Mouse (Mus musculus) urinary bladder, postnatal 36 days (tissue): Measurements from ENCODE around the gene Hlcs.
A peak's percentile ranks its signal among the peaks of the same experiment; 100 is the strongest.

ENCODE experiments used
- DNase-seq, 2 experiments: peaks; one replicate each; pipeline ENCODE4 v3.0.0; 2022; ENCODE audit warnings: low spot score in 2 of 2, mixed read lengths in 1 of 2

Gene Hlcs

GRCm38 (mm10) chr16:94246058-94246784 is 67.2 kb downstream of the Hlcs start:
- DNase-seq, result no peak

- no peak for DNase-seq
Observed at GRCm38 (mm10) chr16:94241126-94241525, 72.2 kb downstream of the Hlcs start.

DNA sequence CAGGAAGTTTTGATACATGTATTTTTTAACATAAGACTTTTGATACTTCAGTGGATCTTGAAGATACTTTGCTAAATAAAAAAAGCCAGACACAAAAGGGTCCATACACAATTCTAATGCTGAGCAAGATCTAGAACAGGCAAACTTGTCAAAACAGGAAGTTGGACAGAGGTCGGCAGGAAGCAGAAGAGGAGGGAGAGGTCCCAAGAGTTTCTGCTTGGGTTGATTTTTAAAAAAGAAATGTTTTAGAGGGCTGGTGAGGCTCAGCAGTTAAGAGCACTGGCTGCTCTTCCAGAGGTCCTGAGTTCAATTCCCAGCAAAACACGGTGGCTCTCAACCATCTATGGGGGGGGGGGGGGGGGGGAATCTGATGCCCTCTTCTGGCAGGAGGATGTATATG is 73.2 kb downstream of the Hlcs start:
- no peak for DNase-seq

DNA sequence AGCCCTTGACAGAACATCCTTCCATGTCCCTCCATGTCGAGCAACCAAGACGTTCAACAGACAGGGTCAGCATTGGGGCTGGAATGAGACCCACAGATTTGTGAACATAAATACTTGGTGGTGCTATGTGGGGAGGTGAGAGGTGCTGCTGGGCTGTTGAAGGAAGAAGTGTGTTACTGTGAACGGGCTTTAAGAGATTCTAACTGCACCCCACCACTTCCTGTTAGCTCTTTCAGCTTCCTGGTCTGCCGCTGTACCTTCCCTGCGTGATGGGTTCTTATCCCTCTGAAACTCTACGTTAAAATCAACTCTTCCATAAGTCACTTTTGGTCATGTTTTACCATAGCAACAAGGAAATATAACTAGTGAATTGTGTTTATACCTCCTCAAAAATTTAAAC is 73.8 kb downstream of the Hlcs start:
- no peak for DNase-seq

- DNase-seq, result no peak
Observed at GRCm38 (mm10) chr16:94239146-94239545, 74.2 kb downstream of the Hlcs start.

DNA sequence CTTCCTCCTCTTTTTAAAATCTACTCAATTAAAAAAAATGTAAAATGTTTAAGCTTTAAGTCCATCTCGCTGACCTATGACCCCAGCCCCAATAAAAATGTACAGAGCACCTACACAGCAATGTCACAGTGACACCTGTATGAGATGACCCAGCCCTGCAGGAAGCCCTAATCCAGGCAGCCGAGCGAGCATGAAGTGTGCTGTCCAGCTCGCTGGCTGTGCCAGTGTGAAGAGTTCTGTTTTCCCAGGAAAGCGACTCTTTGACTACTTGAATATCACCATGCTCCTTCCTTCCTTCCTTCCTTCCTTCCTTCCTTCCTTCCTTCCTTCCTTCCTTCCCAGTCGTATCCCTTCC is 76.3 kb downstream of the Hlcs start:
- DNase-seq, result no peak

DNA sequence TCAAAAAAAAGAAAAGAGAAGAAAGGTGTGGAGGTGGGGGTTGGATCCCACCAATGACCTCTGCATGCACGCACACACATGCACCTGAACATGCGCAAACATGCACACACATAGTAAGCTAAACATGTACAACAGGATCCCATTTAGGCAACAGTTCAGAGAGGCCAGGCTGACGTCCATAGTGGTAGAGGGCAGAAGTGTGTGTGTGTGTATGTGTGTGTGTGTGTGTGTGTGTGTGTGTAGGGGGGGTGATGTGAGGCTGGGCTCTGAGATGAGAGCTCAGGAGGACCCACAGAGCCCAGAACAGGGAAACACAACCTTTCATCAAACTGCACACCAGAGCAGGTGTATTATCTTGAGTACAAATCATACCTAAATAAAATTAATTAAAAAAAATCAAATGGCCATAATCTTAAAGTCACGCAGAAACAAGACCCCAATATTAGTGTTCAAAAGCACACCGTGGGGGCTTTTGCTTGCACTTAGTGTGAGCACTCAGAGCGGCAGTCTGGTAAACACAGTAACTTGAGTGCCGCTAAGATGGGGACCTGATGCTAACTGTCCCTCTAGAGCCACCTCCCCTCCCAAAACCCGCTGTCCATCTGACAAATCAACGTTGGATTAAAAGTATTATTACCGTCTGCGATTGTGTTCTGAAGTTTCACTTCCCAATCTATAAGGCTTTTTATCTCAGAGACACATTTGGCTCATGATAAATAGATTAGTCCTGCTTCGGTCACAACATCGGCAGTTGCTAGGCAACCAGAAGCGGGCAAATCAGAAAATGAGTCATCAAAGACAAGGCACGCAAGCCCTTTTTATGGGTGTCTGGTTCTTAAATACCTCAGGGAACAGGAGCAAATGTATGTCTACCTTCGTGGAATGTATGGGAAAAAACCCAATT is 76.9 kb downstream of the Hlcs start:
- peak in 1 of 2 experiments; percentile 30 for DNase-seq

GRCm38 (mm10) chr16:94235718-94236117 is 77.7 kb downstream of the Hlcs start:
- no peak for DNase-seq

GRCm38 (mm10) chr16:94234202-94234601 is 79.2 kb downstream of the Hlcs start:
- DNase-seq, result no peak

DNA sequence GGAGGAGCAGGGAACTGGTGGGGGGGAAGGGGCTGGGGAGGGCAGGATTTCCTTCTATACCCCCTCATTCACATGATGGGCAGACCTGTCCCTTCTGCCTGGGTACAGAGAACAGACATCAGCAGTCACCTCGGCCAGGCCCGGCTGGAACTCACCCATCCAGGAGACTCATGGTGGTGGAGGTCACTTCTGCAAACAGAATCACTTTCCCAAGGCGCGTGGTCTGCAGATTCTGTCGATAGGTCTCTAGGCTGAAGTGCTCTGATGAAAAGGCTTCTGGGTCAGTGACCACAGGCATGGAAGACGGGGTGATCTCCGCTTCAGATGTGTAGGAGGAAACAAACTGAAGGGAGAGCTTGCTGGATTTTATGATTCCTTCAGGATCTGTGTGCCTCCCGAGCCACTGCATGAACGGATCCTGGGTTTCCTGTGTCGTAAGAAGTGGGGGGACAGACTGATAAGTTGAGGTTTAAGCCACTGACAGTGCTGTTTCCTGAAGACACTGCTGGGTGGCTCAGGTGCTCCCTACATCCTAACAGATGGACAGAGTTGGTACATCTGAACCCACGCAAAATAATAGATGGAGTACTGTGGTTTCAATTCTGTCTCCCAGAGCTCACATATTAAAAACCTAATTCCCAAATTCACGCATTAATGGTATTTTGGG is 82.3 kb downstream of the Hlcs start:
- DNase-seq, result no peak

DNA sequence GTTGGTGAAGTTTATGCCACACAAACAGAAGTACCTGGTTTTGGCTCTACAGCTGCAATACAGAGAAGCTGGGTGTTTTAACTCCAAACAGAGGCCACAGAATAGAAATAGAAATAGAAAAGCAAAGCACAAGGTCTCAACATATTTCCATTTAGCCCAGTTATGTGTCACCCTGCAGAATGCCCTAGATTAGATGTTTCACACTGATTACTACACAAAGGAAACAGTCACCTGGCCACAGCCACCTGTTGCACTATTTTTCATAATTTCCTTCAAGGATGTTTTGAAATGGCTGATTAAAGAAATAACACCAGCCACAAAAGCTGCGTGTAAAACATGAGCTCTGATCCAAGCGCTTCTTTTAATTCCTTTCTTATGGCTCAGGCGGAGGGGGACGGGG is 82.9 kb downstream of the Hlcs start:
- DNase-seq, result no peak

GRCm38 (mm10) chr16:94229890-94230289 is 83.5 kb downstream of the Hlcs start:
- no peak for DNase-seq

DNA sequence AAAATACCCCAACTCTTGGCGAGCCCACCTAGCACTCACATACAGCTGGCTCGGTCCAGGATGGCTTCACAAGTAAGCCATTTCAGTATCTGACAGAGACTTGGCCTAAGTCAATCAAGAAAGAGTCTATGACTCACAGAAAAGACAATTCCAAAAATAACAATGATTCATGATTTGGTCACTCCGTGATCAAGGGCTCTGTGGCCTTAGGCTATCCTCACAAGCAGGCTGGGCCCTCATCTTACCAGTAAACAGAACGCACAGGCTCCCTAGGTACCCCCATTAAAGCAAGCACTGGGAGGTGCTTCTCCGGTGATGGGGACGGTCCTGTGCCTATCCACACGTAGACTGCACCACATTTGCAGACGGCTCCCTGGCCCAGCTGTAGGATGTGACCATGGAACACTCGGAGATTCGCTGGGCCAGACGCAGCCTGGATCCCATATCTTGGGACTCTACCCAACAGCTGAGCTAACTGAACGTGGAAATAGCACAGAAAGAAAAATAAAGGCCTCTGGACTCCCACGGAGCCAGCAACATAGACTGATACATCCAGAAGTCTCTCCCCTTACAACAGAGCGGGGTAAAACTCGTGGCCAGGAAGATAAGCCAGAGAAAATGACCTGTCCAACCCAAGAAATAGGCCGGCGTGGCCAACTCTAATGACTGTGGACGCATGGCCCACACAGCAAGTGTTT is 84.4 kb downstream of the Hlcs start:
- DNase-seq, result no peak

GRCm38 (mm10) chr16:94227328-94228018 is 85.9 kb downstream of the Hlcs start:
- peak; percentile 27 to 38 for DNase-seq

GRCm38 (mm10) chr16:94223363-94223720 is 90.0 kb downstream of the Hlcs start:
- no peak for DNase-seq

- DNase-seq, result no peak
Observed at GRCm38 (mm10) chr16:94222646-94223362, 90.6 kb downstream of the Hlcs start.

- DNase-seq, result no peak
Observed at GRCm38 (mm10) chr16:94210689-94211357, 102.5 kb downstream of the Hlcs start.

DNA sequence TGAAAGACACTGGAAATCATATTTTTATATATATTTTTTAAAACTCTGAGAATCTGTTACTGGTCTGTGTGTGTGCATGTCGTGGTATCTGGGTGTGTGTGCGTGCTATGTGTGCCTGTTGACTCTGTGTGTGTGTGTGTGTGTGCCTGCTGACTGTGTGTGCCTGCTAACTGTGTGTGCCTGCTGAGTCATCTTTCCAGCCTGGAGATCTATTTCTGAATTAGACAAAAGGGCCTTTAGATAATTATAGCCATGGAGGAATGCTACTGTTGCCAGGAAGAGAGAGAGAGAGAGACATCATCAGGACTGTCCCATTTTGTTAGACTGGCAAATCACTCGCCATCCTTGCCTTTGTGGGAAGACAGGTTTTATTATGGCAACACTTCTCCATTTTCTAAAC is 103.7 kb downstream of the Hlcs start:
- DNase-seq, result no peak

GRCm38 (mm10) chr16:94208826-94209225 is 104.5 kb downstream of the Hlcs start:
- DNase-seq, result no peak

GRCm38 (mm10) chr16:94208152-94208551 is 105.2 kb downstream of the Hlcs start:
- DNase-seq, result no peak
